Mouse (Mus musculus) layer of hippocampus, adult 11-12 months (tissue): Measurements from ENCODE around the gene Tgfbr1.

Experiments used
- DNase-seq: peaks from one replicate; pipeline ENCODE4 v3.0.0; 2022; ENCODE audit warnings: low spot score

Gene Tgfbr1

DNA sequence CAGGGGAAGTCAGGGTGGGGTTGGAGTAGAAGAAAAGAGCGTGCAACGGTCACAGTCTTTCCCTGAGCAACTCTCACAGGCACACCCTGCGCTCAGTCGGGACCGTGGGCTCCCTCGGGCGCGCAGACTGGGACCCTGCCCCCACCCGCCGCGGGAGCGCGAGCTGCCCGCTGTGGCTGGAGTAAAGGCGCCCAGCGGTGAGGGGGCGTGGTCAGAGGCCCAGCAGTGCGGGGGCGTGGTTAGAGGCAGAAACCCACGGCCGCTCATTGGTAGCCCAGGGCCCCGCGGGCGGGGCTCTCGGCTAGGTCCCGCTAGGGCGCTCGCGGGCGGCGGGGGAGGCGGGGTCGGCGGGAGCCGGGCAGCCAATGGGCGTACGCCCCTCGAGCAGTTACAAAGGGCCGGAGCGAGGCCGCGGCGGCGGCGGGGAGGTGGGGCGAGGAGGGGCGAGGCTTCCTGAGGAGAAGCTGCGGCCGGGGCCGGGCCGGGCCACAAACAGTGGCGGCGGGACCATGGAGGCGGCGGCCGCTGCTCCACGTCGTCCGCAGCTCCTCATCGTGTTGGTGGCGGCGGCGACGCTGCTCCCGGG lies at the start of gene Tgfbr1:
Tgfbr1 (plus strand) TSS at position 420 of the 586 bp plus-strand sequence.
- peak; percentile 97 for DNase-seq

DNA sequence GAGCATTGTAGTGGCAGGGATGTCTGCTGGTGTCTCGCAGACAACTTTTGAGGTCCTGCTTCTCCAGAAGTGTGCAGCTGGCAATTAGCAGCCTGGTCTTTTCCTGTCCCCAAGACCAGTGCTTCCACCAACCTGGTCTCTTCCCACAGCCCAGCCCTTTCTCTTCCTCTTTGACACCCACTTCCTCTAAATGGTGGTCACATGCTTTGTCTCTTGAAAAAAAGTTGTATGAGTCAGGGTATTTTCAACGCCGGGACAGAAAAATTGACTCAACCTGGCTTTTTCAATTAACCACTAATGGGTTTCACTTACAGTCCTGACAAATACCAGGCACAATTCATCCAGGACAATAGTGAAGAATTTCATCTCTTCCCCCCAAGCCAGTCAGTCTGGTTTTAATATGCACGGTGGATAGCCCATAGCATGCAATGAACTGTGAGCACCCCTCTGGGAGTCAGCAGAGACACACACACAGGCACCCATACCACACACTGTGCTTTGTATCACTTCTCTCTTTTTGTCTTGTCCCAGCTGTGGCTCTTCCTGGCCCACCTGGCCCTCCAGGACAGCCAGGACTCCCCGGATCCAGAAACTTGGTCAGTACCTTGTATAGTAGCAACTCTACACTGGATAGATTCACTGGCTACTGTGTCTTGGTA lies 49.6 kb upstream of the Tgfbr1 start:
- DNase-seq, result no peak

DNA sequence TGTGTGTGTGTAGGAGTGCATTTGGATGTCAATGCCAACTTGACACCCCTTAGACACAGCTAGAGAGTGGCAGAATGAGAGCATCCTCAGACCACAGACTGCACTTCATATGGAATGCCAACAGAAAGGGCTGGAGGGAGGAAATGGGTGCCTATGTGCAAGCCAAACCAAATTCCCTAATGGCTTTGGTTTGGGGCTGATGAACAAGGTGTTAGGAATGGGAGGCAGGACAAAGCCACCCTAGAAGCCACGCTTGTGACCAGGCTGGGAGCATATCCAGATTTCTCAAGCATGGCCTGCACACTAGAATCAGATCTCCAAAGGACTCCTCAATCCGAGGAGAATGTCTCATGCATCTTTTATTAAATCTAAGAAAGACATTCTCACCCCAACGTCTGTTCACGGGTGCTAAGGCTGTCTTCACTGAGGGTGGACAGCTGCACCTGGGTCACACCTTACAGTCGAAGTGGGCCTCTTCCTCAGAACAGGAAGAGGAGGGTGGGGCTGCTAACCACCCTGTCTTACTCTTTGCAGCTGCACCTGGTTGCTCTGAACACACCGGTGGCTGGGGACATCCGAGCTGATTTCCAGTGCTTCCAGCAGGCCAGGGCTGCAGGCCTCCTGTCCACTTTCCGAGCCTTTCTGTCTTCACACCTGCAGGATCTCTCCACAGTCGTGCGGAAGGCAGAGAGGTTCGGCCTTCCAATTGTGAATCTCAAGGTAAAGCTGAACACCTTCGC lies 43.0 kb upstream of the Tgfbr1 start:
- no peak for DNase-seq

DNA sequence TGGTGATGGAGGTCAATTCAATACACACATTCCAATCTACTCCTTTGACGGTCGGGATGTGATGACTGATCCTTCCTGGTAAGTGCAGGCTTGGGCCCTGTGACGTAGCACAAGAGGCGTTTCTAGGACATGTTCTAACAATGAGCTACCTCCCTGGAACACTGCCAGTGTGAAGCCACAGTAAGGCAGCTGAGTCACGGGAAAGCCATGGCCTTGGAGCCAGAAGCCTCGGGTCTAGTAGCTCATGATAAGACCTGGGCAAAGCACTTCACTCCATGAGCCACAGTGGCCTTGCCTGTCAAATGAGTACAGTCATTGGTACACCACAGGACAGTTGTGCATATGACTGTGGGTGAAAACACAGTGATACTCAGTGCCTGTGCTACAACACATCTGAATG lies 42.2 kb upstream of the Tgfbr1 start:
- no peak for DNase-seq

DNA sequence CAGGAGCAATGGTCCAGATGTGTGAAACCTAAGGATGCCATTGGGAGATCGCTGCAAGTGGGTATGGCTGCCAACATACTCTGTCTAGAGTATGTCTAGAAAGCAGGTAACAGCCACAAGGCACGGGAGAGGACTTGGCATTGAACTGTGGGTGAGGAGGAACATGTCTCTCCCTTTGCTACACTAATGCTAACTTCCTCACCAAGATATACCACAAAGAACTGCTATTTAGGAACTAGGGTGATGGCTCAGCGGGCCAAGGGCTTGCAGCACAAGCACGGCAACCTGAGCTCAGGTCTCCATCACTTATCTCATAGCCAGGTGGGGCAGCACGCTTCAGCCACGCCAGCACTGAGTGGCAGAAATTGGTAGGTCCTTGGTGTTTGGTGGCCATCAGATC lies 41.6 kb upstream of the Tgfbr1 start:
- DNase-seq, result no peak

DNA sequence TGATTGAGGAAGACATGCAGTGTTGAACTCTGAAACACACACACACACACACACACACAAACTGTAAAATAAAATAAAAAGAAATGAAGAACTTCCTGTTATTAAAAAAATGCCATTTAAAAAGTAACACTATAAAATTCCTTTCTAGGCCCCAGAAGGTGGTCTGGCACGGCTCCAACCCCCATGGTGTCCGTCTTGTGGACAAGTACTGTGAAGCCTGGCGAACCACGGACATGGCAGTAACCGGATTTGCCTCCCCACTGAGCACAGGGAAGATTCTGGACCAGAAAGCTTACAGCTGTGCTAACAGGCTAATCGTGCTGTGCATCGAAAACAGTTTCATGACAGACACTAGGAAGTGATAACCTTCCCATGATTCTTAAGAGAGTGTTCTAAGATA lies 41.1 kb upstream of the Tgfbr1 start:
- DNase-seq, result no peak

DNA sequence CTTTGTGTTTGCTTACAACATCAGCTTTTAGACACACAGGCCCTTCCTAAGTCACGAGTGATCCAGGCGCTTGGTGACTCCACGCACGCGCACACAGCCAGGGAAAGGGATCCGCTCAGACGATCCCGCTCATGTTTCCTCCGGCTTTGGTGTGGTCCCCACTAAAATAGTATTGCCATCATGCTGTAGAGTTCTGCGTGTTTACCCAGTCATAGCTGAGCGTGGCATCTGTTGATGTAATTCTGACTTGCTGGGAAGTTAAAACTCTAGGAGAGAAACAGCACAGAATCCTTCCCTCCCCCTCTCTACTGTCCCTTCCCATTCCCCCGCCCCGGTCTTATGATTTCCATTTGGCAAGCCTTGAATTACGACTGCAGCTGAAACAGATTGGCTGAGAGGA lies 40.3 kb upstream of the Tgfbr1 start:
- DNase-seq, result peak; percentile 60

DNA sequence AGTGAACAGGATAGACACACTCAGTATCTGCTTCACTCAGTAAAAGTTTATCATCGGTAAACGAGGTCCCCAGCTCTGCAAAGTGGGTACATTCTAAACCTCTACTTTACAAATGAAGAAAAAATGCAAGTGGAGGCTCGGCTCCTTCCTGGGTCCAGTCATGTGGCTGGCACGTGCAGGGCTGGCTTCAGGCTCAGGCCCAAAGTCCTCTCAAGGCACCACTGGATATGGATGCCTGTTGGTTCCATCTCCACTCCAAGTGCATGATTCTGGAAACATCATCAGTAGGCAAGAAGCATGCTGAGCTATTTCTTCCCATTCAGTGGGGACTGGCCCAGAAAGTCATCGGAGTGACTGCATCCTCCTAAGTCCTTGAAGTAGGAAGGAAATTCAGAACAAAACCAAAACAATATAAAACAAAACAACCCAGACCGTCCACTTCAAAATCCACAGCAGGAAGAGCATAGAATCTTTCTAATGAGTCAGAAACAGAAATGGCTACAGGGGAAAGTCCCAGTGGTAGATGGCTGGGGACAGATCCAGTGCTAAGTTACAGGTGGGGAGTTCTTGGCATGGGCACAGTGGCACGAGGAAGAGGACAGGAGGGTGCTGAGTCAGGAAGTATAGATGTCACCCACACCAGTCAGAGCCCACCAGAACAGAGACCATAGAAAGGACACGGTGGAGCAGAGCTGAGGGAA lies 39.2 kb upstream of the Tgfbr1 start:
- no peak for DNase-seq

DNA sequence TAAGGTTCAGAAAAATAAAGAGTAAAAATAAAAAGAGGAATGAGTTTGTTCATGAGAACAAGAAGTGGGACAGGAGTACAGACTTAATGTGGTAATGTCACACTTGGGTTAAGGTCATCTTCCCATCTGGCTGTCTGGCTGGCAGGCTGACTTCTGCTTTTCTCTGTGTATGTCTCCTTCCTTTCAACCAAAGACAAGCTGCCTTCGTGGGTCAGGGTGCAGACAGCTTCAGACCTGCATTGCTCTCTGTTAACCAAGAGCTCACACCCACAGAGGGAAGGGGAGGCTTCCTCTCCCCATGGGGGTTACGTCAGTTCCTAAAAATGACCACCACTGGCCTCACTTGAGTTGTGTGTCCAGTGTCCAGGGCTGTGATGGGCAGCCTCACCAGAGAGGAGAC lies 37.6 kb upstream of the Tgfbr1 start:
- peak; percentile 54 for DNase-seq

DNA sequence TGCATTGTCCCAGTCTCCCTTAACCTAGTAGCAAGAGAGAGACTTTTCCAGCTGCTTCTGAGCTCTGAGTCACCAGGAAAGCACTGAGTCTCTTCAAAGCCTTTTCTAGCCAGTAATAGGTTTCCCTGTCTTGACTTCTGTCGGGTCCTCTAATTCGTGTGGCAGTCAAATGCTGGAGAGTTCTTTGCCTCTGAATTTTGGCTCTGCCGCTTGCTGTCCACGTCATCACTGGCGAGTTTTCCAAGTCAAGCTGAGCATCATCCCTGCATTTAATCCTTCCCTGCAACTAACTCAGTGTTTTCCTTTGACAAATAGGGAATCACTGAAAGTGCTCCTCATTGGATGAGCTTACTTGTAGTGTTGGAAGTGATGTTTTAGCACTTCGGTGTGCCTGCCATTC lies 36.6 kb upstream of the Tgfbr1 start:
- no peak for DNase-seq

DNA sequence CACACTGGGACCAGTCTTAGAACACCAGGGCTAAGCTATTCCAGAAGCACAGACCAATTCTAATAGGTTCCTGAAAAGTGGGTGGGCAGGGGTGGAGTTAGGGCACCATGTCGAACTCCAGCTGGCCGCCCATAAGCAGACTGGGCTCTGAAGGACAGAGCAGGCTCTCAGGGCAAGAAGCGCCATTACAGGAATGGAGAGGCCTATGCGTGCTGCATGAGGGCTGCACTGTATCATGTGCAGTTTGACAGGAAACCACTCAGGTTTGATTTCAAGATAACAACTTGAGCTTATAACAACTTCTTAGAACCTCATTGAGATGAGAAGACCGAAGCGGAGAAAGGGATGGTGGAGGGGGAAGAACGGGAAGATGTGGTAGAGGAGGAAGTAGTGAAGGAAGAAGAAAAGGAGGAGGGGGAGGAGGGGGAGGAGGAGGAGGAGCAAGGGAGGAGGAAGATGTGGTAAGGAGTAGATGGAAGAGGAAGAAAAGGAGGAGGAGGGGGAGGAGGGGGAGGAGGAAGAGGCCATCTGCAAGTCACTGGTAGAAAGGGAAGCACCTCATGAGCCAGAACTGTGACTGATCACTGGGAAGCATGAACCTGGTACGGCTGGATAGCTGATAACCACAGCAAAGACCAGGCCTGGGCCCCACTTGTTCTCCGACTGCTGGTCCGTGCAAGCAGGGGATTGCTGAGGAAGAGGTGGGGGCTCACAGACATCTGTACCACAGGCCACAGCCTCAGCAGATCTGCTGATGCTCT lies 33.3 kb upstream of the Tgfbr1 start:
- peak; percentile 42 for DNase-seq

DNA sequence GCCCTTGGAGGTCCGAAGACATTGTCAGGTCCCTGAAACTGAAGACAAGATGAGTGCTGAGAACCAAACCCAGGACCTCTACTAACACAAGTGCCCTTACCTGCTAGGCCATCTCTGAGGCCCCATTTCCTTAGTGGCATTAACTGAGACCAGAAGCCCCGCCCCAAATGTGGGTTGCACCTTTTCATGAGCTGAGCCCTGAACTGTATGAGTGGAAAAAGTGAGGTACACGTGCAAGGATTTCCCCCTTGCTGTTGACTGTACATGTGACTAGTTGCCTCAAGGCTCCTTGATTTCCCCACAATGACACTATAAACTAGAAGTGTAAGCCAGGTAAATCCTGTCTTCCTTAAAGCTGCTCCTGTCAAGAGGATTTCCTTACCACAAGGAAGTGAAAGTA lies 30.7 kb upstream of the Tgfbr1 start:
- DNase-seq, result no peak

DNA sequence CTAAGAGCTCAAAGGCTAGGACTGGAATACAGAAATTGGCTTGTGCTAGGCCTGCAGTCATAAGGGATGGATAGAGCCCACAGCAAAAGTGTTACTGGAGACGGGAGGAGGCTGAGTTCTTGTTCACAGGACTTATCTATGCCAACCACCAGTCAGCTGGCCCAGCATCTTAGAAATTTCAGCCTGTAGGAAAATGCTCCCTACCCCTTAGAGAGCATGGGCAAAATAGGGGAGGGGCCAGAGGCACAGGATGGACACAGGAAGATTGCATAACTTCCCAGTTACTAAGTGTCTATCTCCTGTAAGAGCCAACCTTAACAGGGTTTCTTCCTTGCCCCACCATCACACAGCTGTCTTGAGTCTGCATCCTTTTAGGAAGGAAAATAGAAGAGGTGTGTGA lies 28.8 kb upstream of the Tgfbr1 start:
- no peak for DNase-seq

DNA sequence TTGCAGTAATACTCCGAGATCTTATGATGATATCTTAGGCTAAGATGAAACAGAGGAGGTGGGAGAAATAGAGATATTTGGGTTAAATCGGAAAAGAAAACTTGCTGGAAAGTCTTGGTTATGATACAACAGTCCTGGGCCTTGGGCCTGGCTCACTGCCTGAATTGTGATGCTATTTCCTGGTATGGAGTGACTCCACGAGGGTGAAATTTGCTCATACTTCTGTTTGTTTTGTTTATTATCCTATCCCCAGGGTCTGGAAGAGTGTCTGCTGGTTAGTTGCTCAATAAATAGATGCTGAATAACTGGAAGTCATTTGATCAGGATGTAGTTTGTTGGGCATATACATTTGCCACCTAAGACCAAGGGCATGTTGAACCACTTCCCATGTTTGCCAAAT lies 25.2 kb upstream of the Tgfbr1 start:
- DNase-seq, result no peak

DNA sequence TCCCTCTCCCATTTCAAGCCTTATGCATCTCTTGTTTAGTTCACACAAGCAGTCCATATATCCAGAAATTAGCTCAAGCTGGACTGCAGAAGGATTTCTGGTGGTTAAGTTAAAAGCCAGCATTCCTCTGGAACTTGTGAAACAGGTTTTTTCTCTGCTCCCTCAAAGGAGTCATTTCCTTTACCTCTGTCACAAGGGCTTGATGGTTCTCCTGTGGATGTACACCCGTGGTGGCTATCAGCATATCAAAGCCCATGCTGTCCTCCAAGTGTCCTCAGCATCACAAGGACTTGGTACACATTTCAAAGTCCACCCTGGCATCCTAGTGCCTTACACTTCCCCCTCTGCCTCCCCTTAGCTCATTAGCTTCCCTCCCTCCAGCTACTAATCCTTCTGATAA lies 23.7 kb upstream of the Tgfbr1 start:
- no peak for DNase-seq

DNA sequence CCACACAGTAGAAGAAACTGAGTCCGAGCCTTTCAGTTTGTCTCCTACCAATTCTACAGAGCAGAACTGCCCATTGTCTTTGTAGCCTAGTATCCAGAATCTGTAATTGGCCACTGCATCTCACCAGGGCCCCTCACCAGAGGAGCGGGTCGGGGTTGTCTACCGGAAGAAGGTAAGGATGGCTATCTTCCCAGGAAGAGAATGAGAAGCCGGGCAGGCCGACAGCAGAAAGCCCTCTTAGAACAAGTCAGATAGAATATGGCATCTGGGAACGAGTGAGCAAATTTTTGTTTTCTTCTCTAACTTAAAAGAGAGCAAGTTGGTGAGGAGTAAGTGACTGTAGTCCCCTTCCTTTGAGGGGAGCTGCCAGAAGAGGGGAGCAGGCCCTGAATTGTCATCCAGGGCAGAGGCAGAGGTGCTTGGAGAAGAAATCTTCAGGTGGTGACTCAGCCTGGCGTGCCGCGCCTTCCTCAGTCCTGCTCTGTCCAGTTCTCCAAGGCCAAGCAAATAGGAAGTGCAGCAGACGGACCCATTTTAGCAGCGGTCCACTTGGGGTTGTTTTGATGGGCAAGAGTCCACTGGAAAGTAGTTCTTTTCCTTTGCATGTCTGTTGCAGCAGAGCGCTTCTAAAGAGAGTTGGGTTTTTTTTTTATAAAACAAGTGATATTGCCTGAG lies 22.5 kb upstream of the Tgfbr1 start:
- DNase-seq, result no peak

DNA sequence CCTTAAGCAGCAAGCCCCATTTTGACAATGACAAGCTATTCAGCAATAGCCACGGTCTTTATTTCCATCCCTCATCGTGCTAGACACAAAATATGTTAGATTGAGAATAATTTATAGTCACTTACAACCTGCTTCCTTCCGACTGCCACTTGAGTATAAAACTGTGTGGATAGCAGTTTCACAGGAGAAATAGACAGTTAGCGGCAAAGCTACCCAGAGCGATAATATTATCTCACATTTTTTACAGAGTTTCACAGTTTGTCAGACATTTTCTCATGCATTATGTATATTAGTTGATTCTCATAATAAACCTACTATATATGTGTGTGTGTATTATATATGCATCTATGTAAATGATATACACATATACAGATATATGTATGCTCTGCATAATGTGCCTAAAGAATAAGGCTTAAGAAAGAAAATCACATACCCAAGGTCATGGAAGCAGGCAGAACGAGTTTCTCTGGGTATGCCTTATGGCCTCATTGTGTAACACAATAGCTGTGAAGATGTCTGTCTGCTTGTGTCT lies 20.1 kb upstream of the Tgfbr1 start:
- no peak for DNase-seq

DNA sequence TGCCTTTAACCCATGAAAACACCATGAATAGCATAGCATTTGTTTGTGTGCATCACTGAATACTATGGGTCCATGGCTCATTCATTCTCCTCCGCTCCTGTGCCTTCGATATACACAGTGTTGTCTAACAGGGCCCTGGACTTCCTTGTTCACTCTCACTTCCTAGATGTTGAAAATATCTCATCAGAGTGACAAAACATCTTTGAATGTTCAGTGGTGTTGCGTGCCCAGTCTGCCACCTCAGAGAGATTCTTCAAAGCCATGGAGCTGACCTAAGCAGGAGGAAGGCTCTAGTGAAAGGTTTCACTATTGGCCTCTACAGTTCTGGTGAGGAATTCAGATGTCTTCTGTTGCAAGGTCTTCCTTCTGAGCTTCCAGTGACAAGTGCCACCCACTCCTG lies 19.5 kb upstream of the Tgfbr1 start:
- no peak for DNase-seq

DNA sequence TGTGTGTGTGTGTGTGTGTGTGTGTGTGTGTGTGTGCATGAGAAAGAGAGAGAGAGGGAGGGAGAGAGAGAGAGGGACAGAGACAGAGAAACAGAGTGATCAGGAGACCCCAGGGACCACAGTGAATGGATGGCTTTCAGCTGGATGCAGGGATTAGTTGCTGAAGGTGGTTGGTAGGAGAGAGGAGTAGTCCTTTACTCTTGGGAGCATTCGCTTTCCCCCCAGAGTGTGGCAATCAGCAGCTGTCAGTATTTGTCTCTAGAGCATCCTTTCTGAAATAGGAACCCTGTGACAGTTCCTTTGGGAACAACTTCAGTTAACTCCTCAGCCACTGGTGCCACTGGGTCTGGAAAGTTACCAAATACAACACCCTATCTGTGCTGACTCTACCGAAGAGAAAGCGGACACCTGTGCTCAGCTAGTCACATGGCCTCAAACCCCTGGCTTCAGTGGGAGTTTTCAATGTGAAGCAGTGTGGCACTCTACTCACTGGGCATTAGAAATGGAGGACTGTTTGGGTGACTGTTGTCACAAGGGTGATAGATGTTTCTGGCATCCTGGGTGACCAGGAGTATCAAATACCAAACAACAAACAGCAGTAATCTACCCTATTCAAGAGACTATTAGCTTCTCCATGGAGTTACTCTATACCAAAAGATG lies 16.0 kb upstream of the Tgfbr1 start:
- no peak for DNase-seq

DNA sequence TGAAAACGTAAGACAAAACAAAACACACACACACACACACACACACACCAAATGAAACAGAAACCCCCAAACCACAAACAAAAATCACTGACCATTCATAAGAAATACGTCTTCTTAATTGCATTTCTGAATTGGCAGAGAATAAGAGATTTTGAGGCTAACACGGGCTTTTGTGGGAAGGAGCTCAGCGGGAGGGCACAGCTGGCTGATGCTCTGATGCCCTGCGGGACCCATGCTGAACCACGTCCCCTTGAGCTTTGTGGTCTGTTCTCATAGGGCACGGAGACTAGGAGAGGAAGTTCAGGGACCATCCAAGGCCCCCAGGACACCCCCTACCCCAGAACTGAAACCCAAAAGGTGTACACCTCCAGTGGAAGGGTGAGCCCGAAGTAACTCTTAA lies 10.4 kb upstream of the Tgfbr1 start:
- DNase-seq, result no peak

DNA sequence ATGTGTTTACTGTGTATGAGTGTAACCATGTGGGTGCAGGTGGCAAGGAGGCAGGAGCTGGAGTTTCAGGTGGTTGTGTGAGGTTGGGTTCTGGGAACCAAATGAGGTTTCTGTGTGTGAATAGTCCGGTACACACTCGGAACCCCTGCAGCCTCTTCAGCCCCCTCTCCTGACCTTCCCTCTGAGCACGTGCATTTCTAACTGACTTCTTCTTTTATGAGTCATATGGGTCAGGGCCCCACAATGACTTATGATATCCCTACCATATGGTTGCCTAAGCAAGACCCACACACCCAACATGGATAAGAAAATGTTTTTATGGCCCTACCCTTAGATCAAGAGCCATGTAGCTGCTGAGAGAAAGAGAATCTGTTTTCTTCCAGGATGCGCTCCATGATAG lies 6.0 kb upstream of the Tgfbr1 start:
- DNase-seq, result no peak
